Mouse (Mus musculus) adipocyte (in vitro differentiated cells): Measurements from ENCODE around the gene Ptp4a2.
"Not testable (repeated sequence)": the region's sequence is repeated elsewhere in the genome, so short reads cannot be mapped to it uniquely, and the experiment has no call there.

Source experiments
- DNase-seq: peaks from one replicate; pipeline ENCODE4 v3.0.0-alpha.2; 2016; ENCODE audit warnings: low spot score

Gene Ptp4a2

GRCm38 (mm10) chr4:129884041-129884930 is 73.3 kb downstream of the Ptp4a2 start:
- DNase-seq: no peak

- DNase-seq: no peak
Observed at GRCm38 (mm10) chr4:129889661-129890060, 78.6 kb downstream of the Ptp4a2 start.

- no peak for DNase-seq
Observed at GRCm38 (mm10) chr4:129890094-129890493, 79.1 kb downstream of the Ptp4a2 start.

- DNase-seq: no peak
Observed at GRCm38 (mm10) chr4:129894861-129895260, 83.8 kb downstream of the Ptp4a2 start.

- not testable (repeated sequence) for DNase-seq
Observed at GRCm38 (mm10) chr4:129898815-129899214, 87.8 kb downstream of the Ptp4a2 start.
